Mouse (Mus musculus) CH12.LX (cell line): Measurements from ENCODE around the gene Fam50a. TPM values are rescaled to one million over a fixed set of nuclear protein-coding genes. Genes with fewer than 3 reads are reported as not detected.

Experiments
- DNase-seq: peaks from one replicate; pipeline ENCODE4 v3.0.0-alpha.2; 2013; ENCODE audit errors: extremely low read depth
- H3K27ac ChIP-seq: 2 replicates; pipeline ENCODE4 v1.5.1; 2012; ENCODE audit warnings: low read depth, mild to moderate bottlenecking, control low read depth, moderate library complexity; ENCODE audit not compliant: insufficient read depth
- H3K27me3 ChIP-seq: replicated peaks from 2 replicates; pipeline ENCODE3; 2012; ENCODE audit warnings: inconsistent platforms
- H3K36me3 ChIP-seq, 2 experiments: replicated peaks in 1 of 2; 2 replicates each; pipeline versions ENCODE3 to v1.6.1; 2012; ENCODE audit warnings: inconsistent platforms in 1 of 2, low read length in 1 of 2, mild to moderate bottlenecking in 1 of 2, mixed read lengths in 1 of 2, moderate library complexity in 1 of 2; ENCODE audit not compliant: control insufficient read depth in 1 of 2, insufficient read depth in 1 of 2
- H3K4me1 ChIP-seq, 2 experiments: 2 replicates each; pipeline ENCODE4 v1.6.1; 2012; ENCODE audit warnings: inconsistent platforms in 1 of 2, moderate library complexity in 1 of 2; ENCODE audit not compliant: insufficient read depth in 2 of 2, control insufficient read depth in 1 of 2
- H3K4me2 ChIP-seq: 2 replicates; pipeline ENCODE4 v1.6.1; 2012; ENCODE audit warnings: low read depth, mild to moderate bottlenecking, control low read depth; ENCODE audit not compliant: poor library complexity, insufficient read depth, severe bottlenecking
- H3K4me3 ChIP-seq, 3 experiments: fragments of 150-350 bp in 1 of 3; sonication (generic) in 1 of 3; replicated peaks in 1 of 3; 2 replicates each; pipeline versions ENCODE3 to v1.5.1; 2011 to 2012; ENCODE audit warnings: low read depth in 2 of 3, low read length in 2 of 3, mild to moderate bottlenecking in 2 of 3, moderate library complexity in 2 of 3, control low read depth in 1 of 3, improper control_type of control experiment in 1 of 3, inconsistent platforms in 1 of 3, mixed read lengths in 1 of 3; ENCODE audit not compliant: poor library complexity in 1 of 3
- H3K79me2 ChIP-seq: replicated peaks from 2 replicates; pipeline ENCODE4 v1.6.1; 2012; ENCODE audit warnings: mild to moderate bottlenecking, moderate library complexity; ENCODE audit not compliant: control insufficient read depth, poor library complexity, insufficient read depth, severe bottlenecking; ENCODE audit errors: extremely low read depth
- H3K9ac ChIP-seq: 2 replicates; pipeline ENCODE4 v1.6.1; 2012; ENCODE audit warnings: low read depth, mild to moderate bottlenecking, control low read depth, moderate library complexity; ENCODE audit not compliant: insufficient read depth
- H3K9me3 ChIP-seq: replicated peaks from 2 replicates; pipeline ENCODE3; 2012; ENCODE audit warnings: low read length, inconsistent platforms, mixed read lengths
- CHD1 ChIP-seq: IDR thresholded peaks from 2 replicates; pipeline ENCODE4 v1.6.1; 2012; ENCODE audit warnings: low read depth, low read length, improper control_type of control experiment, inconsistent platforms
- CHD2 ChIP-seq: IDR thresholded peaks from 2 replicates; pipeline ENCODE4 v1.6.1; 2011; ENCODE audit warnings: low read length, improper control_type of control experiment
- CTCF ChIP-seq, 2 experiments: IDR thresholded peaks in 1 of 2; conservative IDR thresholded peaks in 1 of 2; 2 replicates each; pipeline ENCODE4 v1.5.1; 2011 to 2012; ENCODE audit warnings: low read depth in 2 of 2, low read length in 2 of 2, improper control_type of control experiment in 1 of 2, inconsistent platforms in 1 of 2, mild to moderate bottlenecking in 1 of 2, moderate library complexity in 1 of 2
- E2F4 ChIP-seq: IDR thresholded peaks from 2 replicates; pipeline ENCODE4 v1.6.1; 2011; ENCODE audit warnings: low read depth, low read length, improper control_type of control experiment; ENCODE audit not compliant: insufficient replicate concordance
- ELF1 ChIP-seq: IDR thresholded peaks from 2 replicates; pipeline ENCODE4 v1.6.1; 2014; ENCODE audit warnings: low read depth, mild to moderate bottlenecking, inconsistent platforms, low read length, improper control_type of control experiment
- EP300 ChIP-seq: IDR thresholded peaks from 2 replicates; pipeline ENCODE4 v1.6.1; 2011; ENCODE audit warnings: low read length, improper control_type of control experiment
- ETS1 ChIP-seq: conservative IDR thresholded peaks from 2 replicates; pipeline ENCODE4 v1.6.1; 2012; ENCODE audit warnings: low read depth, mild to moderate bottlenecking, inconsistent platforms, low read length, improper control_type of control experiment, moderate library complexity
- GABPA ChIP-seq: IDR thresholded peaks from 2 replicates; pipeline ENCODE4 v1.6.1; 2012; ENCODE audit warnings: low read depth, low read length, improper control_type of control experiment, inconsistent platforms; ENCODE audit not compliant: insufficient replicate concordance
- HCFC1 ChIP-seq: IDR thresholded peaks from 2 replicates; pipeline ENCODE4 v1.6.1; 2012; ENCODE audit warnings: low read depth, mild to moderate bottlenecking, inconsistent platforms, low read length, improper control_type of control experiment
- IRF4 ChIP-seq: IDR thresholded peaks from 2 replicates; pipeline ENCODE4 v1.6.1; 2014; ENCODE audit warnings: low read depth, mild to moderate bottlenecking, inconsistent platforms, low read length, improper control_type of control experiment
- JUN ChIP-seq: IDR thresholded peaks from 2 replicates; pipeline ENCODE4 v1.6.1; 2011; ENCODE audit warnings: low read depth, mild to moderate bottlenecking, low read length, improper control_type of control experiment, moderate library complexity; ENCODE audit not compliant: insufficient read depth
- KAT2A ChIP-seq: IDR thresholded peaks from 2 replicates; pipeline ENCODE4 v1.6.1; 2012; ENCODE audit warnings: low read length, improper control_type of control experiment, inconsistent platforms; ENCODE audit not compliant: insufficient replicate concordance
- MAX ChIP-seq: IDR thresholded peaks from 2 replicates; pipeline ENCODE4 v1.6.1; 2011; ENCODE audit warnings: low read length, improper control_type of control experiment
- MAZ ChIP-seq: IDR thresholded peaks from 2 replicates; pipeline ENCODE4 v1.6.1; 2012; ENCODE audit warnings: low read depth, mild to moderate bottlenecking, inconsistent platforms, low read length, improper control_type of control experiment, moderate library complexity
- MEF2A ChIP-seq: IDR thresholded peaks from 2 replicates; pipeline ENCODE4 v1.6.1; 2014; ENCODE audit warnings: low read depth, mild to moderate bottlenecking, inconsistent platforms, low read length, improper control_type of control experiment, borderline replicate concordance
- MXI1 ChIP-seq: IDR thresholded peaks from 2 replicates; pipeline ENCODE4 v1.6.1; 2011; ENCODE audit warnings: mild to moderate bottlenecking, low read depth, low read length, improper control_type of control experiment
- MYC ChIP-seq: IDR thresholded peaks from 2 replicates; pipeline ENCODE4 v1.6.1; 2011; ENCODE audit warnings: low read depth, mild to moderate bottlenecking, improper control_type of control experiment, low read length
- NELFE ChIP-seq: IDR thresholded peaks from 2 replicates; pipeline ENCODE4 v1.6.1; 2011; ENCODE audit warnings: low read depth, low read length, improper control_type of control experiment
- PAX5 ChIP-seq: IDR thresholded peaks from 2 replicates; pipeline ENCODE4 v1.6.1; 2012; ENCODE audit warnings: low read length, inconsistent platforms, mixed read lengths
- POLR2A ChIP-seq: IDR thresholded peaks from 2 replicates; pipeline ENCODE4 v1.6.1; 2011; ENCODE audit warnings: low read depth, mild to moderate bottlenecking, improper control_type of control experiment, low read length
- POLR2AphosphoS2 ChIP-seq: IDR thresholded peaks from 2 replicates; pipeline ENCODE4 v1.6.1; 2011; ENCODE audit warnings: low read depth, low read length, improper control_type of control experiment
- RAD21 ChIP-seq: IDR thresholded peaks from 2 replicates; pipeline ENCODE4 v1.6.1; 2011; ENCODE audit warnings: low read depth, mild to moderate bottlenecking, low read length, improper control_type of control experiment, moderate library complexity
- SIN3A ChIP-seq: IDR thresholded peaks from 2 replicates; pipeline ENCODE4 v1.6.1; 2012; ENCODE audit warnings: low read length, improper control_type of control experiment, inconsistent platforms
- TCF12 ChIP-seq: IDR thresholded peaks from 2 replicates; pipeline ENCODE4 v1.6.1; 2014; ENCODE audit warnings: low read depth, mild to moderate bottlenecking, inconsistent platforms, low read length, improper control_type of control experiment
- UBTF ChIP-seq: IDR thresholded peaks from 2 replicates; pipeline ENCODE4 v1.6.1; 2012; ENCODE audit warnings: low read depth, mild to moderate bottlenecking, inconsistent platforms, low read length, improper control_type of control experiment, moderate library complexity
- USF1 ChIP-seq: IDR thresholded peaks from 2 replicates; pipeline ENCODE4 v1.6.1; 2014; ENCODE audit warnings: low read depth, mild to moderate bottlenecking, inconsistent platforms, low read length, improper control_type of control experiment
- USF2 ChIP-seq: conservative IDR thresholded peaks from 2 replicates; pipeline ENCODE4 v1.6.1; 2011; ENCODE audit warnings: low read depth, low read length, improper control_type of control experiment
- ZC3H11A ChIP-seq: IDR thresholded peaks from 2 replicates; pipeline ENCODE4 v1.6.1; 2012; ENCODE audit warnings: low read depth, mild to moderate bottlenecking, inconsistent platforms, low read length, improper control_type of control experiment
- ZKSCAN1 ChIP-seq: IDR thresholded peaks from 2 replicates; pipeline ENCODE4 v1.6.1; 2012; ENCODE audit warnings: low read depth, inconsistent platforms, low read length, improper control_type of control experiment, borderline replicate concordance
- ZNF384 ChIP-seq: IDR thresholded peaks from 2 replicates; pipeline ENCODE4 v1.6.1; 2012; ENCODE audit warnings: low read depth, low read length, improper control_type of control experiment, inconsistent platforms
- dilution Hi-C: fragments of 300-500 bp; cut with MboI; formaldehyde crosslinking; loops from 2 replicates; pipeline ENCODE4 v1.14.3; 2020; ENCODE audit warnings: low sequenced_read_pairs; ENCODE audit not compliant: extremely low pct_unique_long_range_greater_than_20kb, extremely low pct_ligation_motif_present
- in situ Hi-C: fragments of 300-500 bp; cut with MboI; formaldehyde crosslinking; loops from 3 replicates; pipeline ENCODE4 v1.14.3; 2019; ENCODE audit warnings: low sequenced_read_pairs, low pct_ligation_motif_present, low pct_unique_long_range_greater_than_20kb, mixed read lengths
- polyA plus RNA-seq: library from polyadenylated mRNA; unstranded; fragments of >175 nt; gene quantifications from 2 replicates; pipeline ENCODE4 v1.2.1, GENCODE M21; 2012; ENCODE audit warnings: low read depth; ENCODE audit not compliant: insufficient read length
- total RNA-seq, 2 experiments: library from RNA; depleted of rRNA; stranded (reverse); fragments of 300-350 nt in 1 of 2; fragments of >200 nt in 1 of 2; gene quantifications; 2 replicates each; pipeline ENCODE4 v1.2.3; 2012 to 2014

The Fam50a gene
- total and polyA plus RNA-seq, 3 experiments = 8.3 to 47.0 (median 30.4) TPM

DNA sequence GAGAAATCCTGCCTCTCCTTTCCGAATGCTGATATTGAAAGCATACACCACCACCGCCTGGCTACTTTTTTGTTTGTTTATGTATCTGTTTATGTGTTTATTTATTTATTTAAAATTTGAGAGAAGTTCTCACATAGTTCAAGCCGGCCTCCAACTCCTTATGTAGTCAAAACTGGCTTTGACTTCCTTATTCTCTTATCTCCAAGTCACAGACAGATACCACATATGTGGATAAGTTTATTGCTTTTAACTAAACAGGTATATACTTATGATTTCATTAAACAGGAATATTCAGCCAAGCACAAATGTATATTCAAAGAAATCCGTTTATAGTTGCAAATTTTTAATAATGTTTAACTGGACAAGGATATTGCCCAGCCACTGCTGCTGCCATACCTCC, 19.4 kb upstream of the Fam50a start:
- peaks cover 0 to 5% of the 10 kb centered on the region in 2 experiments; a peak in 1 of 4 replicates for H3K4me1 ChIP-seq
- H3K9me3 ChIP-seq = no peaks in the 10 kb centered on the region
- no peaks in the 10 kb centered on the region; the same call in 1 of the 2 replicates for H3K79me2 ChIP-seq
- H3K9ac ChIP-seq = no peak overlapping the region
- no peak for TF ChIP-seq GABPA
- no peak for TF ChIP-seq E2F4
- TF ChIP-seq, all 38 proteins: peak for 0
- in situ Hi-C loops (no loop called here), dilution Hi-C loops (no loop called here)
- Histone ChIP-seq H3K36me3 (peaks cover 14 to 20% of the 10 kb centered on the region in 2 experiments), H3K27ac (no peak overlapping the region), H3K27me3 (no peaks in the 10 kb centered on the region), H3K4me3 (no peak overlapping the region), H3K4me2 (no peak overlapping the region)
- DNase-seq = no peak

DNA sequence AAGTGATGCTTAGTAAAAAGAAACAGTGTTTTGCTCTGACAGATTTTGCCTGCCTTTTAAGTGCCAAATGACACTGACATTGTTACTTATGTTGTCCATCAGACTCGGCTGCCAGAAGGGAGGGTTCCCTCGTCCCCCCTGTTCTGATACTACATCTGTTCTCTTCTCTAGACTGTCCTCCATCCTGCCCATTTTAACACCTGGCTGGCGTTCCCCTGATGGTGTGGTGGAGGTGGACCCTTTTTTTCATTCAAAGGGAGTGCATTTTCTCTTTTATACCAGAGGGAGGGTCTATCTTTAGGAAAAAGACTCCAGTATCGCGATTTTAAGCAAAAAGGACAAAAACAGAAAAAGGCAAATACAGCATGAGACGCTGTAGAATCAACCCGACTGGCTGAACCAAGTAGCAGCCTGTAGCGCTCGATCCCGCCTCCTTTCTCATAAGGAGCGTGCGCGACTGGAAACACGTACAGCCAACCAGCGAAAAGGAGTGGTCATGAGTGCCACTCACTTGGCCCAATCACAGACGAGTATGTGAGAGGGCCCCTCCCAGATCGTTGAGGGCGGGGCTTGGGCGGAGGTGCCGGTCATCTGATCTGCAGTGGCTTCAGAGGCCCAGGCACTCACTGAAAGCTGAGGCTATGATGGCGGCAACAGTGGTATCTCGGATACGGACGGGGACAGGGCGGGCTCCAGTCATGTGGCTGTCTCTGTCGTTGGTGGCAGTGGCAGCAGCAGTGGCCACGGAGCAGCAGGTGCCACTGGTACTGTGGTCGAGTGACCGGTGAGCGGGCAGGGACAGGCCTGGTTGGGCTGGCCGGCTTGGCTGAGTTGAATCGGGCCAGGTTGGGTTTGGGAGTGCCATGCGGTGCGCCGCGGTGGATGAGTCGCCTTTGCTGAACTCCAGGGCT, 16.0 kb upstream of the Fam50a start, which contains the start of gene Atp6ap1:
Atp6ap1 (plus strand) TSS at position 560 of the 911 bp plus-strand sequence.
- peak within 1 kb of the TSS; percentile 65 to 100 (median 73) for H3K4me3 ChIP-seq
- H3K9me3 ChIP-seq = no peaks in the 10 kb centered on the region
- dilution Hi-C loops = no loop called here
- TF ChIP-seq MEF2A (no peak; the same call in 1 of the 2 replicates), POLR2A (peak; percentile 80), JUN (no peak), ZKSCAN1 (no peak), RAD21 (no peak), SIN3A (peak; percentile 36; the same call in 1 of the 2 replicates), ZC3H11A (no peak), CHD2 (peak; percentile 77), ELF1 (no peak; the same call in 1 of the 2 replicates), NELFE (peak; percentile 73), MXI1 (peak; percentile 72; the same call in 1 of the 2 replicates), HCFC1 (peak; percentile 52; the same call in 1 of the 2 replicates), GABPA (no peak), MAX (no peak), ZNF384 (no peak), TCF12 (peak; percentile 64), UBTF (no peak), EP300 (no peak), PAX5 (no peak), CHD1 (no peak), MYC (no peak), ETS1 (no peak), E2F4 (peak; percentile 30; the same call in 1 of the 2 replicates), USF2 (no peak), MAZ (0 out of 2 replicates have a peak, but pooled peaks have one; percentile 5), POLR2AphosphoS2 (peak; percentile 70), USF1 (peak; percentile 53), CTCF (conservative IDR thresholded peaks at IDR 0.05 in 1 of 2, IDR thresholded peaks at IDR 0.05 in 1 of 2; ENCODE audit: low read depth in 2 of 2, low read length in 2 of 2) (no peak), IRF4 (no peak), KAT2A (0 out of 2 replicates have a peak, but pooled peaks have one; percentile 9)

More for the DNA sequence above, 16.0 kb upstream of the Fam50a start, which contains the start of gene Atp6ap1:
- Histone ChIP-seq H3K79me2 (no peaks in the 10 kb centered on the region; the same call in 1 of the 2 replicates), H3K9ac (peak within 1 kb of the TSS; percentile 77), H3K27ac (peak within 1 kb of the TSS; percentile 44; the same call in 1 of the 2 replicates), H3K4me2 (peak within 1 kb of the TSS; percentile 82), H3K4me1 (peaks cover 0 to 16% of the 10 kb centered on the region in 2 experiments; a peak in 2 of 4 replicates), H3K36me3 (peaks cover 21 to 27% of the 10 kb centered on the region in 2 experiments), H3K27me3 (no peaks in the 10 kb centered on the region)
- in situ Hi-C loops = no loop called here
- peak; percentile 93 for DNase-seq
